Mouse (Mus musculus) c-Kit-negative CD71-positive TER-119-positive erythroid progenitor cells, embryonic 14.5 days (primary cell): Measurements from ENCODE around the gene Tbrg4.
"Not testable (repeated sequence)": the region's sequence is repeated elsewhere in the genome, so short reads cannot be mapped to it uniquely, and the experiment has no call there.

Source experiments
- DNase-seq: peaks from one replicate; pipeline ENCODE4 v3.0.0-alpha.2; 2013; ENCODE audit warnings: low read depth, low spot score

Tbrg4 gene

DNA sequence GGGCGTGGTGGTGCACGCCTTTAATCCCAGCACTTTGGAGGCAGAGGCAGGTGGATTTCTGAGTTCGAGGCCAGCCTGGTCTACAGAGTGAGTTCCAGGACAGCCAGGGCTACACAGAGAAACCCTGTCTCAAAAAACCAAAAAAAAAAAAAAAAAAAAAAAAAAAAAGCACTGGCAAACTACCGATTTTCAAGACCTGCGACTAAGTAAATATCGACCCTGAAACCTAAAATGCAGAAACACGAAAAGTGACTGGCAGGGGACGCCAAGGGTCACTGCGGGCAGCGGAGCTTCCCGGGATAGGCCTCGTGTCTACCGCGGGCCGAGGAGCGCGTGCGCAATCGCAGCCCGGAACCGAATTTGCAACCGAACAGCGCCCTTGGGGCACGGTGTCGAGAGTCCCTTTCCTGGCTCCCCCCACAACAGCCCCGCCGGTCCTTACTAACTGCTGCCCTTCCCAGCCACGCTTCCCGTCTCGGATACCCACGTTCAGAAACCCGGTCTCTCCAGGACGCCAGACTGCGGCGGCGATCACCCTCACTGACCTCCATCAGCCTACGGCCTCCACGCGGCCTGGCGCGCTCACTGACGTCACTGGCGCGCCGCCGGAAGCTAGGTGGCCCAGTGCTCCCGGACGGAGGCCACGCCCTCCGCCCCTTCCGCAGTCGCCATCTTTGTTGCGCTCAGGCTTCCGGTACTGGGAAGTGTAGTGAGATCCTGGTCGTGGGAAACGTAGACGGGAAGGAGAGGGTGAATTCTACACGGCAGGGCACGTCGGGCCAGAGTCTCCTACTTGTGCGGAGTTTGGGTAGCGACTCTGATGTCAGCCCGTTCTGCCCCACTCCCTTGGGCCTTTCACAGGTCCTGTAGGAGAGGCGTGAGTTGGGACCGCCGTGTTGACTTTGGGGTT, at the start of gene Tbrg4:
Tbrg4 (minus strand) TSS at position 590 of the 910 bp plus-strand sequence.
- peak; percentile 90 for DNase-seq

DNA sequence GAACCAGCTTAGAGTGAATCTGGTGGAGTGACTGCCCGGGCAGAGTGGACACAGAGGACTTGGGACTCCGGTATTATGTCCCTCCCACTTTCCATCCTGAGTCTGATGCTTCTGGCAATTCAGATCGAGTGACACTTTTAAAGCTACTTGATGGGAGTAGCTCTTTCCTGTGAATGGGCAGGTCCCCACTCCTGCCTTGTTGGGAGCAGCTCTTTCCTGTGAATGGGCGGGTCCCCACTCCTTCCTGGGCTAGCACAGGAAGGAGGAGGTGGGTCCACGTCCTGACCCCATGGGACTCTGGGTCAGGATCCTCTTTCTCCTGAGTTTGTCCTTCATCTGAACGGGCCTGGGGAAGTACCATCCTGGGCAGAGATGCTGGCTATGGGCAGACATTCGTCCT, 49.5 kb upstream of the Tbrg4 start:
- DNase-seq: no peak

DNA sequence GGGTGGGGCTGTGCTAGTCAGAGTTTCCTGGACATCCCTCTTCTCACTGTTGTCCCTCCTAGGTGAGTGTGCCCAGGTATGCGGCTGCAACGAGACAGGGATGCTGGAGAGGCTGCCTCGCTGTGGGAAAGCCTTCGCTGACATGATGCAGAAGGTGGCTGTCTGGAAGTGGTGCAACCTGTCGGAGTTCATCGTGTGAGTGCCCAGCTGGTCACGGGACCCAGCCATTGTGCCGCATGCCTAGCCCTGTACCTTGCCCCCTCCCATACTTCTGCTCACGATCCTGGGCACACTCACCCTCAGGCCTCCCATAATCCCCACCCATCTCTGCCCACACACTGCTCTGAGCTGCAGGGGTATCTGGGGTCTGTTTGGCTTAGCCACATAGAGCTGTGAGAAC, 48.8 kb upstream of the Tbrg4 start:
- no peak for DNase-seq

DNA sequence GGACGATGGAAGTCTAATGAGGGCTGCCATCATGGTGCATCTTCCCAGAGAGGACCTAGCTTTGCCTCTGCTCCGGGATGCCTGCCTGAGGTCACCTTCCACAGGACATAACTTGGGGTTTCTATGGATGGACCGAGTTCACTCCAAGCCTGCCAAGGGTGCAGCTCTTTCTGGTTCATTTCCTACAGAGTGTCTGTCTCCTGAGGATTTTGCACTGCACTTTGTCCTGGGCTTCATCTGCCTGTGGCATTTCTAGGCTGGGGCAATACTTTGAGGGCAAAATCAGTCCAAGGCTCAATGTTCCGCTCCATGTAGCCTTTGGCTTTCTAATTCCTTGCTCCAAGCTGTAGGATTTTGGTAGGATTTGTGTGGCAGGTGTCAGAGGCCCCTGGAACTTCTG, 45.0 kb upstream of the Tbrg4 start:
- no peak for DNase-seq

DNA sequence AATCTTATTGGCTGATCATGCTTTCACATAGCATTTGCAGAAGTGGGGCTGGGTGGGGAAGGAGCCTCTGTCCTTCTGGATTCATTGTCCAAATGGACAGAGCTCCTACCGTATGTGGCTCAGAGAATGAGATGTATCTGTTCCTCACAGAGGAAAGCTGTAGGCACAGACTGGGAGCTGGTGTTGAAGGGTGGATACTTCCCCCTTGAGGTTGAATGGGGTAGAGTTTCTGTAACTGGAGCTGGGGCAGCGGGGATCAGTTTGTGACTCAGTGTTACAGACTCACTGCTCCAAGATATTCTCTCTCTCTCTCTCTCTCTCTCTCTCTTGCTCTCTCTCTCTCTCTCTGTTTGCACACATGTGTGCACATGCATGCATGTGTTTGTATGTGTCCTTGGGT, 44.2 kb upstream of the Tbrg4 start:
- DNase-seq: no peak

DNA sequence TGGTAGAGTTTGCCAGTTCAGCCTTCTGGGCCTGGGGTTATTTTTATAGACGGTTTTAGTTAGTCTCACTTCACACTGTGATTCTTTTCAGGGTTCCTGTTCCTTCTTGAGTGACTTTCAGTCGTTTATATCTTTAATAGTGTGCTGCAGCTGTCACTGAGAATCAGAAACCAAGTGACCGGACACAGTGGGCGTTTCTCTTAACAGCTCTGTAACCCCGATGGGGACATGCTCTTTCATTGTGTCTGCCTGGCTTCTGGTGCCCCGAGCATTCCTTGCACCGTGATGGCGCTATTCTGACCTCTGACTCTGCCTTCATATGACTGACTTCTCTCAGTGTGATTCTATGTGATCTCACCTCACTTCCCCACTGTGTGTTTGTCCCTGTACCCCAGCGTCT, 43.2 kb upstream of the Tbrg4 start:
- no peak for DNase-seq

DNA sequence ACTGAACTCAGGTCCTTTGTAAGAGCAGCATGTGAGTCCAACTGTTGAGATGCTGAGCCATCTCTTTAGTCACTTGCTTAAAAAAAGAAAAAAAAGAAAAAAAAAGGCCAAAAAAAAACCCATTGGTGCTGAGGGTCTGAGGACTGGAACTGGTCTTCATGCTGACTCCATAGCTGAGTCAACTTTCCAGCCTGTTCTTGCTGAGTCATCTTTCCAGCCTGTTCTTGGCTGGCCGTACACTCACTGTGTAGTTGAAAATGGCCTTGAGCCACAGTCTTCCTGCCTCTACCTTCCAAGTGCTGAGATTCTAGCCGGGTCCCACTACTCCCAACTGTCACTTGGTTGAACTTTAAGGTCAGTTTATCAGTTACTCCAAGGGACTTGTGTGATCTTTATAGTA, 40.8 kb upstream of the Tbrg4 start:
- no peak for DNase-seq

DNA sequence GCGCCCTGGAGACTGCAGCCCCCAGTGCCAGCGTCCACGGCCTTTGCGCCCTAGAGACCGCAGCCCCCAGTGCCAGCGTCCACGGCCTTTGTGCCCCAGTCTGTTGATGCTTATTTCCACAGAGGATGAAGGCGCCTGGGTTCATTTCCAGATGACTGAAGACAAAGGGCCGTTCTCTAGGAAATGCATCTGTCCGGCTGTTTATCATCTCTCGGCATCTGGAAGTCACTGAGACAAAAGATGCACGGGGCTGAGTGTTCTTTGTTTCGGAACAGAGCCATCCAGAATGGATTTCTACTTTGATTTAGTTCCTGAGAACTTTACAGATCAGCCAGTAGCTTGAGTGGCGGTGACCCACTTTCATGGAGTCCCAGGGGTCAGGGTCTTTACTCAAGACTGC, 35.3 kb upstream of the Tbrg4 start:
- DNase-seq: no peak

DNA sequence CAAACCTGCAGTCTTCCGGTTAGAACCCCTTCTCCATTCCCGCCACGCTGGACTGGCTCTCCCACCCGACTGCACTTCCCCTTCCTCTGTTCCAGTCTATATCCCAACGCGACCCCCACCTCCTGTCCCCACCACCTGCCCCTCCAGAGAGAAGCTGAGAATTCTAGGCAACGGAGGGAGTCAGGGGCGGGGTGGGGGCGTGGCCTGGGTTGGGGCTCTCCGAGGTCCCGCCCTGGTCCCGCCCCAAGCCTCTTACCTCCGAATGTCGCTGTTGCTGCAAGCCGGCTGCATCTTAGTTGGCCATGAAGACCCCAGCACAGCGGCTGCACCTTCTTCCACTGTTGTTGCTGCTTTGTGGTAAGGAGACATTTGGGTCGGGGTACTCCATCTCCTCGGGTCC, 32.4 kb upstream of the Tbrg4 start, which contains the start of gene Ramp3:
Ramp3 (plus strand) TSS at position 251 of the 400 bp plus-strand sequence.
- DNase-seq: no peak

DNA sequence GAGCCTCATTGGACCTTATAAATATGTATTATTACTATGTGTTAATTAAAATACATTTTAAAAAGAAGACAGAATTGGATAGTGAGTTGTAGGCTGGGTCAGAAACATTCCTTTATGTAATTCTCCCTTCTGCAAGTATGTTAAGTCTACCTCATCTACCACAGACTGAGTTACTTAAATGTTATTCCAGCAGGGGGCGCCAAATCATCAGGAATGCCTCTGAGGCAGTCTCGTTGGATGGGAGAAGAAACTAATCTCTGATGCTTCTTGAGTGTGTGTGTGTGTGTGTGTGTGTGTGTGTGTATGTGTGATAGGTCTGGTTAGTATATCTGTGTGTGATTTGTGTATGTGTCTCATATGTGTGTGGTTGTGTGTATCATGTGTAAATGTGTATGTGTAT, 29.0 kb upstream of the Tbrg4 start:
- DNase-seq: peak; percentile 64

DNA sequence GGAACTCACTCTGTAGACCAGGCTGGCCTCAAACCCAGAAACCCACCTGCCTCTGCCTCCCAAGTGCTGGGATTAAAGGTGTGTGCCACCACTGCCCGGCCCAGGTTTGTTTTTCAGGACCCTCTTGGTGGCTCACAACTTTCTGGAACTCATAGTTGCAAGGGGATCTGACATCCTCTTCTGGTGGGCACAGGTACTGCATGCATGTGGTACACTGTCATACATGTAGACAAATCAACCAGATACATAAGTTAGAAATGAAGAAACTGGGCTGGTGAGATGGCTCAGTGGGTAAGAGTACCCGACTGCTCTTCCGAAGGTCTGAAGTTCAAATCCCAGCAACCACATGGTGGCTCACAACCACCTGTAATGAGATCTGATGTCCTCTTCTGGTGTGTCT, 27.1 kb upstream of the Tbrg4 start:
- not testable (repeated sequence) for DNase-seq

DNA sequence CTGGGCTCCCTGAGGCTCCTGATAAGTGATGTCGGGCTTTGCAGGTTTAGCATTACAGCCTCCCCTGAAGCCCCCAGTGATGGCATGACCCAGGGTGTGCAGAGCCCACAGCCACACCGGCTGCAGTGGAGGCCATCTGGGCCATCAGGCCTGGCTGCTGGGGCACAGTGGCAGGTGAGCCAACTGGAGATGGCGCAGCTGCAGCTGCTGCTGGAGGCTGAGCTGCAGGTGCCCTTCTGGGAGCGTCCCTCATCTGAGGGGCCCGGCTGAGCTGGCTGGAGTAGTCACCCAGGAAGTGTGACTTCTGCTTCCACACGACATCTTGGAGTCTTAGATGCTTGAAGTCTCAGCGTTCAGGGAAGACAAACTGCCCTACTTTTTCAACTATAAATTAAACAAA, 24.7 kb upstream of the Tbrg4 start:
- DNase-seq: no peak

DNA sequence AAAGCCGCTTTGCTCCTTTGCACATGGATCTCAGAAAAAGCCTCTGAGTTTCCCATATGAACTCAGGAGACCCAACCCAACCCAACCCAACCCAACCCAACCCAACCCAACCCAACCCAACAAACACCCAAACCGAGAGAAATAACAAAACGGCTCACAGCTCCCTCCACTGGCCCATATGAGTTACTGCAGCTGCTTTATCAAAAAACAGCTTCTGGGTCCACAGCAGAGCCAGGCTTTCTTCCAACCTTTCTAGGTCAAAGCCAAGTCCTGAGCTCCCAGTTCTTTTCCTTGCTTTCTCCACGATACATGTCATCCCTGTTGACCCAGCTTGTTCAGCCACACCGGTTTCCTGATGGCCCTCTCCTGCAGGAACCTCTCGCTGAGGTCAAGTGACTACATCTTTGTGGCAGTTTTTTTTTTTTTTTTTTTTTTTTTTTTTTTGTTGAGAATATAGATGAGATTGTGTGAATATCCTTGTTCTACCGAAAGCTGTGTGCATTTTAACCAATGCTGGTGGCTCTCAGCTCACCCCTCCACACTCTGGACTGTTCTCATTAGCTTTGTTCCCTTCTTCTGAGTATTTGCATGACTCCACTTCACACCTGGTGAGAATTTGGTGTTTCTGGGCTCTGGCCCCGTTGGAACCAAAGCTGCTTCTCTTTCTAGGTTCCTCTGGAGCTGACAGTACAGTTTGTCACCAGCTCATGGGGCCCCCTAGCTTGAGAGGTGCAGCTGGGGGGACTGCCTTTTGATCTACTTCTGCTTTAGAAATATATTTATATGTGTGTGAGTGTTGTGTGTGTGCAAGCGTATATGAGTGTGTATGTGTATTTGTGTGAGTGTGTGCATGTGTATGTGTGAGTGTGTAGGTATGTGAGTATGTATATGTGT, 22.2 kb upstream of the Tbrg4 start:
- no peak for DNase-seq

DNA sequence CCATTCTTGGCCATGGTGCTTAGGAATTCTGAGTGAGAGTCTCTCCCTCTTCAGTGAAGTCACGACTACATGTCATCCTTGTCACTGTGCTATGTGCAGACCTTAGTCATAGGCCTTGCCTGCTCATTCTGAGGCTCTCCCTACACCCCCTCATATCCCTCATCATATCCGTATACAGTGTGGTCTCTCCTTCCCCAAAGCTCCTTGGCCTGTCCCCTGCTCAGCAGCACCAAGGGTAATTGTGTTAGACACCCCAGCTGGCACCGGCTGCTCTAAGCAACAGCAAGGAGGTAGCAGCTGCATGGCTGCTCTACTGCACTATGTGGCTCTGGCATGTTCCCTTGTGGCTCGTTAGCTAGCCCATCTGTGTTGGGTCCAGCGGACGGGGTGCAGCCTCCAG, 18.7 kb upstream of the Tbrg4 start:
- no peak for DNase-seq

DNA sequence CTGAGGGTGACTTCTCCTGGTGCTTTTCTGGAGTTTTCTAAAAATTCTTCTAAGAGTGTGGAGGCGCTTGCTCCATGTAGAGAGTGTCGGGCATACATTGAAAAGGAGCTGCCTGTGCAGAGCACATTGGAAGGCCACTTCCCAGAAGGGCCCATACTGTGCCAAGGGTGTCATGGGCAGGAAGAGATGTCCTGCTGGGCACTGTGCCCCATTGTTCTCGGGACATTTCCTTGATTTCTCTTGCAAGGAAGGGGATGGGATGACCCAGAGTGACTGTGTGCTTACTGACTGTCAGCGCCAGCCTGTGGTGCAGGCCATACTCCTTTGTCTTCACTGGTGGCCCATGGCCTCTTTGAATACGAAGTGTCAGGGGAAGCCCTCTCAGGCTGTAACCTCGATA, 13.2 kb upstream of the Tbrg4 start:
- no peak for DNase-seq

DNA sequence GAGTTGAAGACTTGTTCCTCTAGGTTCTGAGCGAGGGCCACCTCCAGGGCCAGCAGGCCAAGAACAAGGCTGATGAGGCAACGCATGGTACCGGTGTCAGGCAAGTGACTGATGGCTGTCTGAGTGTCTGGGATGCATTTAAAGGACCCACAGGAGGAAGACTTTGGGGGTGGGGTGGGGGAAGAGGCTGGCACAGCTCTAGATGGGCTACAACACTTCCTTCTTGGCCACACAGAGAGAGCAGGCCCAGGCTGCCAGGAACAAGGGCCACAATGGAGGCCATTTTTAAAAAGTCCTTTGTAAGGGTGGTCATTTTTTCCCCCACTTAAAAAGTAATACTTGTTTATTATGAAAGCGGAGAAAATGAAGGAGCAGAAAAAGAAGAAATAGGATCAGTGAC, 12.7 kb upstream of the Tbrg4 start, which contains the start of gene Wap:
Wap (minus strand) TSS at position 101 of the 400 bp plus-strand sequence.
- DNase-seq: no peak

DNA sequence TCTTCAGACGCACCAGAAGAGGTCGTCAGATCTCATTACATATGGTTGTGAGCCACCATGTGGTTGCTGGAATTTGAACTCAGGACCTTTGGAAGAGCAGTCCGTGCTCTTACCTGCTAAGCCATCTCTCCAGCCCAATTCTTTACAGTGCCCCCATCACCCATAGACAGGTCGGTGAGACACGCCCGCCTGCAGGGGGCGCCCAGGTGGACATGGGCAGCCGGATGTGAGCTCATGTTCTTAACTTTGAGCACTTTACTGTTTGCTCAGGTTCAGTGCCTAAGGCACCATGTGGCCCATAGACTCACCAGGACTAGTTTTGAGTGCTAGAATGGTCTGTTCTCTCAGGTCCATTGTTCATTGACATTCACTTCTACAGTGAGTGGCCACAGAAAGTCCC, 10.3 kb upstream of the Tbrg4 start:
- DNase-seq: no peak

DNA sequence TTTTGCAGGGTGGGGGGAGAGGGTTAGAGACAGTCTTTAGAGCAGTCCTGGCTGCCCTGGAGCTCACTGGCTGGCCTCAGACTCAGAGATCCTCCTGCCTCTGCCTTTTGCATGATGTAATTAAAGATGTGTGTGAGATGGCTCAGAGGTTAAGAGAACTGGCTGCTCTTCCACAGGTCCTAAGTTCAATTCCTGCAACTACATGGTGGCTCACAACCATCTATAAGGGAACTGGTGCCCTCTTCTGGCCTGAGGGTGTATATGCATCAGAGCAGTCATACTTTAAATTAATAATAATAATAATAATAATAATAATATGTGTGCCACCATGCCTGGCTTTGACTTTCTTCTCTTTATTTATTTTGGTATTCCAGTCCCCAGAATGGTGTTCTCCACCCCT, 3.8 kb upstream of the Tbrg4 start:
- DNase-seq: peak; percentile 45

DNA sequence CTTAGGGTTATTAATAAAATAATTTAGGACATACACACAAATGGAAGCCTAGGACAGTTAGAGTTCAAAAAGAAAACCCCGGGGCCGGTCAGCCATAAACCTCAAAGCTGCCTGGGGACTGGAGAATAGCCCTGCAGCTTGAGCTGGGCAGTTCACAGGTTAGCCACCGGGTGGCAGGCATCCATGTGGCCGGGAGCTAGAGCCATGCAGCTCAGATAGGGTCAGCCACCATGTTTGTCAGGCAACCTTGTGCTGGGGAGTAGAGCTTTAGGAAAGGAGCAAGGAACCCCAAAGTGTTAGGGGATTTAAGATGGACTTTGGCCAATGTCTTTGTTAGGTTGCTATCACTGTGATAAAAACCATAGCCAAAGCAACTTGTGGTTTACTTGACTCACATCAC, 2.7 kb upstream of the Tbrg4 start:
- peak; percentile 24 for DNase-seq

DNA sequence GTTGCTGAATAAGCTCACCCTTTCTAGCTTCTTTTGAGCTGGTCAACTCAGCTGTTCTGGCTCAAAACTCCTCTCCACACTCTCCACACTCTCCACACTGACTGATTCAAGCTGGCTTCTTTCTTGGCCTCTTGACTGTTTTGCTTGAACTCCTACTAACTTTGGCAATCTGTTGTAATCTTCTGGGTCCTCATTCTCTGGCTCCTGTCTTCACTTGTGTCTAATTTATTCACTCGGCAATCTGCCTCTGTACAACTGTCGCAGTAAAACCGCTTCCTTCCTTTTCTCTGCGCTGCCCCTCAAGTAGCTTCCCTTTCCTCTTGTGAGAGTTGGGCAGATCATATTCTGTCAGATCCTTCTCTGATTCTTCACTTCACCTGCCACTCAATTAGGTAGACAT, 1.9 kb upstream of the Tbrg4 start:
- no peak for DNase-seq

DNA sequence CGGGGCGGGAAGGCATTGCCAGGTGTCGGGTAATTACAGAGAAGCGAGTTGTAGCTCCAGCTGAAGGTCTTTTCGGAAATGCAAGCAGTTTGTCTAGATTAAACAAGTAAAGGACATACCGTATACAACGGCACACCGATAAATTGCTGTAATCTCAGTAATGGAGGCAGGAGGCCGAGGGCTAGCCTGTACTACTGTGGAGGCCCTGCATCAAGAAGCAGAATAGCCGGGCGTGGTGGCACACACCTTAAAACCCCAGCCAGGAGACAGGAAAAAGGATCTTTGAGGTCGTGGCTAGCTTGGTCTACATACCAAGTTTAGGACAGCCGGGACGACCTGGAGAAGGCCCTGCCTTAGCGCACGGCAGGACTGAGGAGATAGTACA, 513 bp upstream of the Tbrg4 start:
- DNase-seq: no peak

DNA sequence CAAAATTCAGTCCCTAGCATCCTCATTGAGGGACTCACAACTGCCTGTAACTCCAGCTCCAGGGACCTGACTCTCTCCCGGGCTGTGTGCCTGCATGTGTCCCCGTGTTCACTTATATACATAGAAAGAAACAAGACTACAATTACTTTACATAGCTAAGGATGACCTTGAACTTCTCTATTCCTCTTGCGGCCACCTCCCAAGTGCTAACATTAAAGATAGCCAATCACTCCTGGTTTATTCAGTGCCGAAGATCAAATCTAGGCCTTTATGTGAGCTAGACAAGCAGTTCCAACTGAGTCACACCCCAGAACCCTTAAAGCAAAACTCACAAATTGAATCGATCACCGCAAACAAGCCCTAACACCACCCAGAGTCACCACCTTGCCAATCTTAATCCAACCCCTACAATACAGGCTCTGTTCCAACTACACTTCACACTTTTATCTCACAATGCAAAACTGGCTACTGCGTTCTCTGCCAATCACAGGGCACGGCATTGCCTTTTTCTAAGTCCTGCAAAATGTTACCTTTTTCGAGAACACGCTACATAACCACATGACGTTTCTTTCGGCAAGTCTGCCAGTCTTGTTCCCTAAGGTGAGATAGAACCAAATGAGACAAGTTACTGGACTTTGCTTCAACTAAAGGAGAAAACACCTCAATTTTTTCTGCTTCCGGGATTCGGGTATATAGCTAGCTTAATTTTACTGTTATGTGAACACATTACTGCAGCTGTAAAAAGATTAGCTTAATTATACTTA, 1.1 kb downstream of the Tbrg4 start:
- DNase-seq: no peak
